Mouse (Mus musculus): ENCODE data around the gene Cenpn.

The Cenpn gene

GRCm38 (mm10) chr8:116942284-116943058, 20.9 kb downstream of the Cenpn start:
- CTCF ChIA-PET = no interaction called here

GRCm38 (mm10) chr8:116943161-116943554, 21.6 kb downstream of the Cenpn start, which contains the start of gene Atmin:
Gene Atmin, plus strand, starts transcription at chr8:116943393.
- CTCF ChIA-PET = no interaction called here

GRCm38 (mm10) chr8:116943555-116944384, 22.2 kb downstream of the Cenpn start:
- CTCF ChIA-PET = no interaction called here

GRCm38 (mm10) chr8:116944385-116944696, 22.8 kb downstream of the Cenpn start:
- CTCF ChIA-PET = no interaction called here

- CTCF ChIA-PET = no interaction called here
Observed at GRCm38 (mm10) chr8:116945169-116945910, 23.8 kb downstream of the Cenpn start.

GRCm38 (mm10) chr8:116946268-116946838, 24.8 kb downstream of the Cenpn start:
- CTCF ChIA-PET = no interaction called here

GRCm38 (mm10) chr8:116946851-116947250, 25.3 kb downstream of the Cenpn start:
- CTCF ChIA-PET = interaction anchor here (0.6 kb wide), 1 partner anchor 74 kb away, joined by 4 read pairs; no protein-coding TSS in a partner anchor

GRCm38 (mm10) chr8:116947589-116947988, 26.1 kb downstream of the Cenpn start:
- CTCF ChIA-PET = no interaction called here

GRCm38 (mm10) chr8:116951369-116951768, 29.8 kb downstream of the Cenpn start:
- CTCF ChIA-PET = no interaction called here

GRCm38 (mm10) chr8:116951778-116952177, 30.2 kb downstream of the Cenpn start:
- CTCF ChIA-PET = no interaction called here

- CTCF ChIA-PET = no interaction called here
Observed at GRCm38 (mm10) chr8:116952428-116952827, 30.9 kb downstream of the Cenpn start.

- CTCF ChIA-PET = no interaction called here
Observed at GRCm38 (mm10) chr8:116954415-116954814, 32.9 kb downstream of the Cenpn start.

- CTCF ChIA-PET = no interaction called here
Observed at GRCm38 (mm10) chr8:116969531-116969930, 48.0 kb downstream of the Cenpn start.

- CTCF ChIA-PET = no interaction called here
Observed at GRCm38 (mm10) chr8:116975066-116975465, 53.5 kb downstream of the Cenpn start.

- CTCF ChIA-PET = no interaction called here
Observed at GRCm38 (mm10) chr8:116975606-116976005, 54.1 kb downstream of the Cenpn start.

- CTCF ChIA-PET = no interaction called here
Observed at GRCm38 (mm10) chr8:116978052-116978451, 56.5 kb downstream of the Cenpn start.

- CTCF ChIA-PET = no interaction called here
Observed at GRCm38 (mm10) chr8:116978631-116979256, 57.2 kb downstream of the Cenpn start, which contains the start of gene 1700030J22Rik. Gene 1700030J22Rik, minus strand, starts transcription at chr8:116978959.

GRCm38 (mm10) chr8:116980117-116980516, 58.6 kb downstream of the Cenpn start:
- CTCF ChIA-PET = interaction anchor here (0.6 to 0.9 kb wide), 3 partner anchors 48 to 108 kb away, joined by 3 to 5 read pairs (median 4); no protein-coding TSS in a partner anchor

GRCm38 (mm10) chr8:116989842-116990241, 68.3 kb downstream of the Cenpn start:
- CTCF ChIA-PET = interaction anchor here (0.7 kb wide), 1 partner anchor 12 kb away, joined by 5 read pairs; no protein-coding TSS in a partner anchor

Measured in spleen, embryonic (tissue).